Mouse (Mus musculus): ENCODE data around the gene Gm11213. TPM values are rescaled to one million over a fixed set of nuclear protein-coding genes. Genes with fewer than 3 reads are reported as not detected.

Gene Gm11213
- total and polyA plus RNA-seq, 2 experiments from 2014 or later: not detected

GRCm38 (mm10) chr4:63625563-63626080 is 20.6 kb upstream of the Gm11213 start:
- DNase-seq (ENCODE audit: low spot score) (no peak), ATAC-seq (no peak)
- TF ChIP-seq CTCF (IDR thresholded peaks at IDR 0.05; ENCODE audit: low read depth): no peak
- H3K4me1 ChIP-seq (ENCODE audit: insufficient read depth, low read length): no peaks in the 10 kb centered on the region
- no peaks in the 10 kb centered on the region for H3K27me3 ChIP-seq (ENCODE audit: insufficient read depth, low read length)
- no peak overlapping the region for H3K4me3 ChIP-seq (ENCODE audit: low read length)
- H3K4me2 ChIP-seq (ENCODE audit: low read depth, low read length): no peak overlapping the region
- H3K36me3 ChIP-seq (ENCODE audit: insufficient read depth, low read length): no peaks in the 10 kb centered on the region
- H3K9me3 ChIP-seq (ENCODE audit: low read length): no peaks in the 10 kb centered on the region
- WGBS: 82% methylated on average over 3 of the region's 3 CpGs
- H3K27ac ChIP-seq: no peak overlapping the region
- no peak overlapping the region for H3K9ac ChIP-seq (replicated peaks; ENCODE audit: low read length)

GRCm38 (mm10) chr4:63622378-63622835 is 17.3 kb upstream of the Gm11213 start, which contains the start of gene Tex48:
Gene Tex48 (minus strand): TSS chr4:63622428.
- ATAC-seq: no peak
- Histone ChIP-seq H3K4me1 (ENCODE audit: insufficient read depth, low read length) (no peaks in the 10 kb centered on the region), H3K27me3 (ENCODE audit: insufficient read depth, low read length) (no peaks in the 10 kb centered on the region), H3K9me3 (ENCODE audit: low read length) (no peaks in the 10 kb centered on the region), H3K4me2 (ENCODE audit: low read depth, low read length) (no peak within 1 kb of the TSS), H3K36me3 (ENCODE audit: insufficient read depth, low read length) (no peaks in the 10 kb centered on the region), H3K27ac (no peak within 1 kb of the TSS), H3K4me3 (ENCODE audit: low read length) (no peak within 1 kb of the TSS), H3K9ac (replicated peaks; ENCODE audit: low read length) (no peak within 1 kb of the TSS)
- WGBS: 58% methylated on average over 5 of the region's 5 CpGs
- DNase-seq (ENCODE audit: low spot score): no peak
- peak; percentile 46 for TF ChIP-seq CTCF (IDR thresholded peaks at IDR 0.05; ENCODE audit: low read depth)

GRCm38 (mm10) chr4:63621861-63622260 is 16.8 kb upstream of the Gm11213 start:
- Histone ChIP-seq H3K9me3 (ENCODE audit: low read length) (no peaks in the 10 kb centered on the region), H3K4me1 (ENCODE audit: insufficient read depth, low read length) (no peaks in the 10 kb centered on the region), H3K27ac (no peak overlapping the region), H3K4me2 (ENCODE audit: low read depth, low read length) (no peak overlapping the region), H3K4me3 (ENCODE audit: low read length) (no peak overlapping the region), H3K27me3 (ENCODE audit: insufficient read depth, low read length) (no peaks in the 10 kb centered on the region), H3K9ac (replicated peaks; ENCODE audit: low read length) (no peak overlapping the region), H3K36me3 (ENCODE audit: insufficient read depth, low read length) (no peaks in the 10 kb centered on the region)
- ATAC-seq: no peak
- no peak for DNase-seq (ENCODE audit: low spot score)
- TF ChIP-seq CTCF (IDR thresholded peaks at IDR 0.05; ENCODE audit: low read depth): no peak
- 86% methylated on average over 2 of the region's 2 CpGs for WGBS

GRCm38 (mm10) chr4:63608391-63608790 is 3.3 kb upstream of the Gm11213 start:
- Histone ChIP-seq H3K36me3 (ENCODE audit: insufficient read depth, low read length) (no peaks in the 10 kb centered on the region), H3K4me1 (ENCODE audit: insufficient read depth, low read length) (no peaks in the 10 kb centered on the region), H3K4me3 (ENCODE audit: low read length) (no peak overlapping the region), H3K27ac (no peak overlapping the region), H3K4me2 (ENCODE audit: low read depth, low read length) (no peak overlapping the region), H3K9ac (replicated peaks; ENCODE audit: low read length) (no peak overlapping the region), H3K9me3 (ENCODE audit: low read length) (no peaks in the 10 kb centered on the region), H3K27me3 (ENCODE audit: insufficient read depth, low read length) (no peaks in the 10 kb centered on the region)
- ATAC-seq (no peak), DNase-seq (ENCODE audit: low spot score) (peak; percentile 7)
- TF ChIP-seq CTCF (IDR thresholded peaks at IDR 0.05; ENCODE audit: low read depth): no peak
- WGBS: 76% methylated on average over 7 of the region's 7 CpGs

- Histone ChIP-seq H3K27ac (no peak overlapping the region), H3K36me3 (ENCODE audit: insufficient read depth, low read length) (no peaks in the 10 kb centered on the region), H3K4me3 (ENCODE audit: low read length) (no peak overlapping the region), H3K9ac (replicated peaks; ENCODE audit: low read length) (no peak overlapping the region), H3K9me3 (ENCODE audit: low read length) (no peaks in the 10 kb centered on the region), H3K4me1 (ENCODE audit: insufficient read depth, low read length) (no peaks in the 10 kb centered on the region), H3K4me2 (ENCODE audit: low read depth, low read length) (no peak overlapping the region), H3K27me3 (ENCODE audit: insufficient read depth, low read length) (no peaks in the 10 kb centered on the region)
- WGBS: 85% methylated on average over 1 of the region's 1 CpGs
- DNase-seq (ENCODE audit: low spot score) (no peak), ATAC-seq (no peak)
- TF ChIP-seq CTCF (IDR thresholded peaks at IDR 0.05; ENCODE audit: low read depth): no peak
Measured at GRCm38 (mm10) chr4:63605968-63606367, 907 bp upstream of the Gm11213 start.

GRCm38 (mm10) chr4:63605545-63605944 is 484 bp upstream of the Gm11213 start:
- Histone ChIP-seq H3K9me3 (ENCODE audit: low read length) (no peaks in the 10 kb centered on the region), H3K4me1 (ENCODE audit: insufficient read depth, low read length) (no peaks in the 10 kb centered on the region), H3K36me3 (ENCODE audit: insufficient read depth, low read length) (no peaks in the 10 kb centered on the region), H3K27ac (no peak overlapping the region), H3K4me3 (ENCODE audit: low read length) (no peak overlapping the region), H3K4me2 (ENCODE audit: low read depth, low read length) (no peak overlapping the region), H3K27me3 (ENCODE audit: insufficient read depth, low read length) (no peaks in the 10 kb centered on the region), H3K9ac (replicated peaks; ENCODE audit: low read length) (no peak overlapping the region)
- no peak for DNase-seq (ENCODE audit: low spot score)
- no peak for ATAC-seq
- 92% methylated on average over 3 of the region's 3 CpGs for WGBS
- no peak for TF ChIP-seq CTCF (IDR thresholded peaks at IDR 0.05; ENCODE audit: low read depth)

- no peak for ATAC-seq
- no peak overlapping the region for H3K9ac ChIP-seq (replicated peaks; ENCODE audit: low read length)
- no peak overlapping the region for H3K27ac ChIP-seq
- no peak for TF ChIP-seq CTCF (IDR thresholded peaks at IDR 0.05; ENCODE audit: low read depth)
- no peaks in the 10 kb centered on the region for H3K27me3 ChIP-seq (ENCODE audit: insufficient read depth, low read length)
- no peak overlapping the region for H3K4me3 ChIP-seq (ENCODE audit: low read length)
- no peak overlapping the region for H3K4me2 ChIP-seq (ENCODE audit: low read depth, low read length)
- no peaks in the 10 kb centered on the region for H3K4me1 ChIP-seq (ENCODE audit: insufficient read depth, low read length)
- H3K36me3 ChIP-seq (ENCODE audit: insufficient read depth, low read length): no peaks in the 10 kb centered on the region
- H3K9me3 ChIP-seq (ENCODE audit: low read length): no peaks in the 10 kb centered on the region
- DNase-seq (ENCODE audit: low spot score): no peak
Measured at GRCm38 (mm10) chr4:63601263-63601662, 3.8 kb downstream of the Gm11213 start.
